Mouse (Mus musculus) R1 (cell line): ENCODE measurements around the gene Ythdf2.

Source experiments
- DNase-seq: peaks from one replicate; pipeline ENCODE4 v3.0.0-alpha.2; 2018; ENCODE audit warnings: low read depth, low spot score

The Ythdf2 gene

GRCm38 (mm10) chr4:132209299-132209698 is 2.8 kb downstream of the Ythdf2 start:
- no peak for DNase-seq

GRCm38 (mm10) chr4:132207280-132207679 is 4.8 kb downstream of the Ythdf2 start:
- DNase-seq, result no peak

GRCm38 (mm10) chr4:132198771-132199170 is 13.3 kb downstream of the Ythdf2 start:
- no peak for DNase-seq

GRCm38 (mm10) chr4:132198285-132198712 is 13.8 kb downstream of the Ythdf2 start:
- DNase-seq, result peak; percentile 51

- no peak for DNase-seq
Measured at GRCm38 (mm10) chr4:132194975-132195374, 17.1 kb downstream of the Ythdf2 start.

- DNase-seq, result no peak
Measured at GRCm38 (mm10) chr4:132194373-132194772, 17.7 kb downstream of the Ythdf2 start.

GRCm38 (mm10) chr4:132187826-132188401 is 24.2 kb downstream of the Ythdf2 start:
- no peak for DNase-seq

GRCm38 (mm10) chr4:132183162-132183561 is 28.9 kb downstream of the Ythdf2 start:
- DNase-seq, result no peak

- DNase-seq, result peak; percentile 67
Measured at GRCm38 (mm10) chr4:132181721-132182658, 30.1 kb downstream of the Ythdf2 start.

- peak; percentile 82 for DNase-seq
Measured at GRCm38 (mm10) chr4:132180710-132181109, 31.4 kb downstream of the Ythdf2 start.

- peak; percentile 82 for DNase-seq
Measured at GRCm38 (mm10) chr4:132178630-132179059, 33.5 kb downstream of the Ythdf2 start.

GRCm38 (mm10) chr4:132176474-132176873 is 35.6 kb downstream of the Ythdf2 start:
- no peak for DNase-seq

- no peak for DNase-seq
Measured at GRCm38 (mm10) chr4:132170891-132171290, 41.2 kb downstream of the Ythdf2 start.

- no peak for DNase-seq
Measured at GRCm38 (mm10) chr4:132169761-132170160, 42.3 kb downstream of the Ythdf2 start.

- DNase-seq, result no peak
Measured at GRCm38 (mm10) chr4:132169271-132169670, 42.8 kb downstream of the Ythdf2 start.

- no peak for DNase-seq
Measured at GRCm38 (mm10) chr4:132167436-132167835, 44.7 kb downstream of the Ythdf2 start.

GRCm38 (mm10) chr4:132166350-132167290 is 45.5 kb downstream of the Ythdf2 start:
- no peak for DNase-seq

- peak; percentile 52 for DNase-seq
Measured at GRCm38 (mm10) chr4:132165691-132166090, 46.4 kb downstream of the Ythdf2 start.

GRCm38 (mm10) chr4:132156941-132157622 is 55.0 kb downstream of the Ythdf2 start:
- DNase-seq, result no peak

- peak; percentile 95 for DNase-seq
Measured at GRCm38 (mm10) chr4:132154877-132155670, 57.0 kb downstream of the Ythdf2 start.
